Mouse (Mus musculus): ENCODE measurements at regions not wholly inside any gene's neighbourhood (a gene's known extent, or its start where the extent isn't known, plus 50 kb on each side); places are given as distances from the start of the nearest gene placed in this dataset.

GRCm38 (mm10) chr4:119018573-119018972, 57.2 kb downstream of the Lao1 start:
- DNase-seq (ENCODE audit: low spot score) (no peak), ATAC-seq (replicated peaks; ENCODE audit: low FRiP score) (no peak)
- peaks cover 7% of the 10 kb centered on the region; the same call in 1 of the 2 replicates for H3K4me1 ChIP-seq (replicated peaks; ENCODE audit: control insufficient read depth, insufficient read depth, low read length)
- H3K4me3 ChIP-seq (ENCODE audit: low read depth, low read length) = no peak overlapping the region
- H3K27ac ChIP-seq (ENCODE audit: low read depth, low read length) = no peak overlapping the region; the same call in 1 of the 2 replicates
- H3K4me2 ChIP-seq (ENCODE audit: low read depth, low read length, severe bottlenecking) = no peak overlapping the region
- H3K36me3 ChIP-seq (ENCODE audit: control insufficient read depth, insufficient read depth, low read length) = no peaks in the 10 kb centered on the region
- no peak overlapping the region for H3K9ac ChIP-seq (ENCODE audit: low read length)
- H3K27me3 ChIP-seq (ENCODE audit: control insufficient read depth, insufficient read depth, low read length) = no peaks in the 10 kb centered on the region
- H3K9me3 ChIP-seq (ENCODE audit: control insufficient read depth, low read length) = no peaks in the 10 kb centered on the region
- whole genome bisulfite sequencing = 66% methylated on average over 6 of the region's 6 CpGs

GRCm38 (mm10) chr4:119019013-119019781, 57.8 kb downstream of the Lao1 start:
- H3K9ac ChIP-seq (ENCODE audit: low read length) = 0 out of 2 replicates have a peak overlapping the region, but pooled peaks have one; percentile 14
- WGBS = 54% methylated on average over 12 of the region's 12 CpGs
- peak; percentile 81 for DNase-seq (ENCODE audit: low spot score)
- no peaks in the 10 kb centered on the region for H3K9me3 ChIP-seq (ENCODE audit: control insufficient read depth, low read length)
- no peaks in the 10 kb centered on the region for H3K36me3 ChIP-seq (ENCODE audit: control insufficient read depth, insufficient read depth, low read length)
- H3K4me3 ChIP-seq (ENCODE audit: low read depth, low read length) = no peak overlapping the region
- no peaks in the 10 kb centered on the region for H3K27me3 ChIP-seq (ENCODE audit: control insufficient read depth, insufficient read depth, low read length)
- H3K27ac ChIP-seq (ENCODE audit: low read depth, low read length) = peak overlapping the region; percentile 48
- ATAC-seq (replicated peaks; ENCODE audit: low FRiP score) = peak; percentile 70
- H3K4me2 ChIP-seq (ENCODE audit: low read depth, low read length, severe bottlenecking) = no peak overlapping the region
- H3K4me1 ChIP-seq (replicated peaks; ENCODE audit: control insufficient read depth, insufficient read depth, low read length) = peaks cover 7% of the 10 kb centered on the region; the same call in 1 of the 2 replicates

DNA sequence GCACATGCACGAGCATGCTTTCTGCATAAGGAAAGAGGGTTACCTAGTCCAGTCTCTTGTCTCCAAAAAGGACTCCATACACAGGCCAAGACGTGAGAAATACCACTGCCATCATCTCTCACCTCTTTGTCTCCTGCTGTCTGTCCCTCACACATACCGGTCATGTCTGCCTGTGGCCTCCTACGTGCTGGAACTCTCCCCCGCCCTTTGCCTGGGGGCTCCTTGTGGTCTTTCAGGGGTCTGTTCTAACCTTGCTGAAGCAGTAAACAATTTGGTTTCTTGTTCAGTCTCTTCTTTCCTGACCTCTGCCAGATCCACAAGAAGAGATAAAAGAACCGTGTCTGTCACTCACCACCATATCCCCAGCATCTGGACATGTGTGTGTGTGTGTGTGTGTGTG, 61.0 kb downstream of the Lao1 start:
- no peak for ATAC-seq (replicated peaks; ENCODE audit: low FRiP score)
- 68% methylated on average over 6 of the region's 6 CpGs for WGBS
- H3K27ac ChIP-seq (ENCODE audit: low read depth, low read length) = no peak overlapping the region
- H3K4me2 ChIP-seq (ENCODE audit: low read depth, low read length, severe bottlenecking) = no peak overlapping the region
- H3K9me3 ChIP-seq (ENCODE audit: control insufficient read depth, low read length) = no peaks in the 10 kb centered on the region
- H3K4me3 ChIP-seq (ENCODE audit: low read depth, low read length) = no peak overlapping the region
- H3K36me3 ChIP-seq (ENCODE audit: control insufficient read depth, insufficient read depth, low read length) = no peaks in the 10 kb centered on the region
- no peak overlapping the region for H3K9ac ChIP-seq (ENCODE audit: low read length)
- peaks cover 11% of the 10 kb centered on the region for H3K4me1 ChIP-seq (replicated peaks; ENCODE audit: control insufficient read depth, insufficient read depth, low read length)
- DNase-seq (ENCODE audit: low spot score) = no peak
- H3K27me3 ChIP-seq (ENCODE audit: control insufficient read depth, insufficient read depth, low read length) = no peaks in the 10 kb centered on the region

GRCm38 (mm10) chr4:119026237-119026861, 65.0 kb downstream of the Lao1 start:
- Histone ChIP-seq H3K27ac (ENCODE audit: low read depth, low read length) (no peak overlapping the region), H3K4me3 (ENCODE audit: low read depth, low read length) (no peak overlapping the region), H3K9ac (ENCODE audit: low read length) (no peak overlapping the region; the same call in 1 of the 2 replicates), H3K27me3 (ENCODE audit: control insufficient read depth, insufficient read depth, low read length) (no peaks in the 10 kb centered on the region; the same call in 1 of the 2 replicates), H3K36me3 (ENCODE audit: control insufficient read depth, insufficient read depth, low read length) (no peaks in the 10 kb centered on the region), H3K4me1 (replicated peaks; ENCODE audit: control insufficient read depth, insufficient read depth, low read length) (peaks cover 7% of the 10 kb centered on the region), H3K9me3 (ENCODE audit: control insufficient read depth, low read length) (no peaks in the 10 kb centered on the region), H3K4me2 (ENCODE audit: low read depth, low read length, severe bottlenecking) (no peak overlapping the region)
- ATAC-seq (replicated peaks; ENCODE audit: low FRiP score) (no peak), DNase-seq (ENCODE audit: low spot score) (no peak)
- WGBS = 6% methylated on average over 5 of the region's 5 CpGs

- Histone ChIP-seq H3K27me3 (ENCODE audit: control insufficient read depth, insufficient read depth, low read length) (no peaks in the 10 kb centered on the region; the same call in 1 of the 2 replicates), H3K4me2 (ENCODE audit: low read depth, low read length, severe bottlenecking) (no peak overlapping the region), H3K9ac (ENCODE audit: low read length) (no peak overlapping the region), H3K4me3 (ENCODE audit: low read depth, low read length) (no peak overlapping the region), H3K9me3 (ENCODE audit: control insufficient read depth, low read length) (no peaks in the 10 kb centered on the region), H3K36me3 (ENCODE audit: control insufficient read depth, insufficient read depth, low read length) (no peaks in the 10 kb centered on the region), H3K27ac (ENCODE audit: low read depth, low read length) (no peak overlapping the region), H3K4me1 (replicated peaks; ENCODE audit: control insufficient read depth, insufficient read depth, low read length) (peaks cover 7% of the 10 kb centered on the region)
- DNase-seq (ENCODE audit: low spot score) (no peak), ATAC-seq (replicated peaks; ENCODE audit: low FRiP score) (no peak)
- 66% methylated on average over 8 of the region's 8 CpGs for WGBS
Observed at GRCm38 (mm10) chr4:119028208-119028821, 66.9 kb downstream of the Lao1 start.

GRCm38 (mm10) chr4:119029091-119029490, 67.7 kb downstream of the Lao1 start:
- H3K27me3 ChIP-seq (ENCODE audit: control insufficient read depth, insufficient read depth, low read length) = no peaks in the 10 kb centered on the region; the same call in 1 of the 2 replicates
- no peaks in the 10 kb centered on the region for H3K9me3 ChIP-seq (ENCODE audit: control insufficient read depth, low read length)
- H3K4me1 ChIP-seq (replicated peaks; ENCODE audit: control insufficient read depth, insufficient read depth, low read length) = peaks cover 7% of the 10 kb centered on the region
- H3K36me3 ChIP-seq (ENCODE audit: control insufficient read depth, insufficient read depth, low read length) = no peaks in the 10 kb centered on the region
- no peak overlapping the region for H3K27ac ChIP-seq (ENCODE audit: low read depth, low read length)
- no peak for DNase-seq (ENCODE audit: low spot score)
- no peak for ATAC-seq (replicated peaks; ENCODE audit: low FRiP score)
- 73% methylated on average over 7 of the region's 7 CpGs for WGBS
- H3K4me3 ChIP-seq (ENCODE audit: low read depth, low read length) = no peak overlapping the region
- no peak overlapping the region for H3K9ac ChIP-seq (ENCODE audit: low read length)
- no peak overlapping the region for H3K4me2 ChIP-seq (ENCODE audit: low read depth, low read length, severe bottlenecking)

- no peaks in the 10 kb centered on the region for H3K9me3 ChIP-seq (ENCODE audit: control insufficient read depth, low read length)
- H3K4me1 ChIP-seq (replicated peaks; ENCODE audit: control insufficient read depth, insufficient read depth, low read length) = peaks cover 7% of the 10 kb centered on the region
- no peak for DNase-seq (ENCODE audit: low spot score)
- no peak overlapping the region for H3K27ac ChIP-seq (ENCODE audit: low read depth, low read length)
- H3K4me3 ChIP-seq (ENCODE audit: low read depth, low read length) = no peak overlapping the region
- H3K4me2 ChIP-seq (ENCODE audit: low read depth, low read length, severe bottlenecking) = no peak overlapping the region
- WGBS = 83% methylated on average over 6 of the region's 6 CpGs
- no peak overlapping the region for H3K9ac ChIP-seq (ENCODE audit: low read length)
- no peaks in the 10 kb centered on the region; the same call in 1 of the 2 replicates for H3K27me3 ChIP-seq (ENCODE audit: control insufficient read depth, insufficient read depth, low read length)
- H3K36me3 ChIP-seq (ENCODE audit: control insufficient read depth, insufficient read depth, low read length) = no peaks in the 10 kb centered on the region
- ATAC-seq (replicated peaks; ENCODE audit: low FRiP score) = no peak
Observed at GRCm38 (mm10) chr4:119029735-119030134, 68.4 kb downstream of the Lao1 start.

- H3K27ac ChIP-seq (ENCODE audit: low read depth, low read length) = no peak overlapping the region
- H3K9me3 ChIP-seq (ENCODE audit: control insufficient read depth, low read length) = no peaks in the 10 kb centered on the region
- H3K36me3 ChIP-seq (ENCODE audit: control insufficient read depth, insufficient read depth, low read length) = no peaks in the 10 kb centered on the region
- no peak for ATAC-seq (replicated peaks; ENCODE audit: low FRiP score)
- 48% methylated on average over 5 of the region's 5 CpGs for WGBS
- no peak for DNase-seq (ENCODE audit: low spot score)
- peaks cover 7% of the 10 kb centered on the region for H3K4me1 ChIP-seq (replicated peaks; ENCODE audit: control insufficient read depth, insufficient read depth, low read length)
- no peaks in the 10 kb centered on the region; the same call in 1 of the 2 replicates for H3K27me3 ChIP-seq (ENCODE audit: control insufficient read depth, insufficient read depth, low read length)
- H3K4me3 ChIP-seq (ENCODE audit: low read depth, low read length) = no peak overlapping the region
- no peak overlapping the region for H3K9ac ChIP-seq (ENCODE audit: low read length)
- no peak overlapping the region for H3K4me2 ChIP-seq (ENCODE audit: low read depth, low read length, severe bottlenecking)
Observed at GRCm38 (mm10) chr4:119030865-119031264, 69.5 kb downstream of the Lao1 start.
